Mouse (Mus musculus) cortical plate, adult 2 months (tissue): ENCODE measurements around the gene Npvf. TPM values are rescaled to one million over a fixed set of nuclear protein-coding genes. Genes with fewer than 3 reads are reported as not detected.
"Not testable (repeated sequence)": the region's sequence is repeated elsewhere in the genome, so short reads cannot be mapped to it uniquely, and the experiment has no call there.

Source experiments
- H3K27ac ChIP-seq: fragments of 200-500 bp; 2 replicates; pipeline ENCODE4 v1.5.1; 2012; ENCODE audit warnings: low read length, control low read depth, inconsistent platforms; ENCODE audit not compliant: insufficient read depth
- H3K4me1 ChIP-seq: fragments of 200-500 bp; 2 replicates; pipeline ENCODE4 v1.6.1; 2011; ENCODE audit warnings: low read length; ENCODE audit not compliant: control insufficient read depth, insufficient read depth
- H3K4me3 ChIP-seq: fragments of 200-500 bp; 2 replicates; pipeline ENCODE4 v1.5.1; 2011; ENCODE audit warnings: mild to moderate bottlenecking, low read length, control low read depth; ENCODE audit not compliant: insufficient read depth
- CTCF ChIP-seq: fragments of 200-500 bp; IDR thresholded peaks from 2 replicates; pipeline ENCODE4 v1.5.1; 2011; ENCODE audit warnings: mild to moderate bottlenecking, control low read depth, low read length; ENCODE audit not compliant: insufficient read depth; ENCODE audit errors: extremely low read depth
- POLR2A ChIP-seq: fragments of 200-500 bp; IDR thresholded peaks from 2 replicates; pipeline ENCODE4 v1.6.1; 2011; ENCODE audit warnings: mild to moderate bottlenecking, low read length, control low read depth; ENCODE audit not compliant: insufficient read depth; ENCODE audit errors: extremely low read depth
- polyA plus RNA-seq: library from polyadenylated mRNA; depleted of rRNA; stranded (reverse); fragments of >200 nt; gene quantifications from 2 replicates; pipeline ENCODE4 v1.2.3, GENCODE M21; 2012; rRNA removed

Gene Npvf
- polyA plus RNA-seq, 1 experiment: not detected

DNA sequence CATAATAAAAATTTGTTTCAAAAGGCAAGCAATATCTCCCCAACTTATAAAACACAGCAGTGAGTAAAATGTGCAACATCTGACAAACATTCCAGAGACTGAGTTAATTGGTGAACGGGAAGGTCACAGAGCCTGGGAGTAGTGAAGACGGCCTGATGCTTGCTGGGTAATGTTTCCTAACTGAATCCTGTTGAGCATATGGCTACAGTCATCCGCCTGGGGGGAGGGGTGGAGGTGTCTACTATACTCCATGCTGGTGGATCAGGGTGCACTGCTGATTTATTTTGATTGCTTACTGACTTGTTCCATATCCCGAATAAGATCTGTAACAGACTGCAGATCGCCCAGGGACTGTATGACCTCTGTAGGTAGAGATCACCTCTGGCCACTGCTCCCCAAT is 12.3 kb downstream of the Npvf start:
- TF ChIP-seq POLR2A (no peak), CTCF (no peak)
- Histone ChIP-seq H3K4me3 (no peak overlapping the region), H3K4me1 (no peaks in the 10 kb centered on the region)

DNA sequence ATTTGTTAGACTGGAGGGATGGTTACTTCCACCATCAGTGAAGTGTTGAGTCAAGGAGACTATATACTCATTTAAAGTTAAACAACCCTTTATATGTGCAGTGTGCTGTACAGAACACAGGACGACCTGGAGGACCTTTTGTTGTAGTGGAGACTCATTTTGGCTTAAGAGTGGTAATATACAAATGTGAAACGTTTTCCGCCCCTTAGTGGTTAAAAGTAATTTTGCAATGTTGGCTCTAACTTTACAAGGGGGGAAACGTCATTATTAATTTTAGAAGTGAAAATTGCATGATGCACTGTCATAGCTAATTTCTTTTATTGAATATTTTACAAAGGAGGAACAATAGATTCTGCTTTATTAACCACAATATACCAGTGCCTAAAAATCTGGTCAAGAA is 13.9 kb downstream of the Npvf start:
- no peaks in the 10 kb centered on the region for H3K4me1 ChIP-seq
- no peak overlapping the region for H3K4me3 ChIP-seq
- TF ChIP-seq POLR2A (no peak), CTCF (no peak)
- H3K27ac ChIP-seq: no peak overlapping the region

More for the DNA sequence above, 12.3 kb downstream of the Npvf start:
- no peak overlapping the region for H3K27ac ChIP-seq

DNA sequence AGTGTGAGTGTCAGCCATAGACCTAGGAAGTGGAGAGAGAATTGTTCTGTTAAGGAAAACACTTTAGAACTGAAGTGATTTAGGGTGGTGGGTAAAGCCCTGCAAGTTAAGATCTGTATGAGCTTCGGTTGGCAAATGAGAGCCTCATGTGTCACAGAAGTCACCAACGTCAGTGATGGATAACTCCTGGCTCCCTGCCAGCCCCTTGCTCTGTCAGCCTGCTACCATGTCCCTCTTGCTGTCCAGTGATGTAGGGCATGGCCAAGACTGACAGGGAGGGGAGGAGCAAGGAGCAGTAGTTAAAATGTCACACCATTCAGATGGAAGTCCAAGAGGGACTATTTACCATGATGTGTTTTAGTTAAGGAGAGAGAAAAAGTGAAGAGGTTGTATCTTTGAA is 14.6 kb downstream of the Npvf start:
- H3K4me1 ChIP-seq: no peaks in the 10 kb centered on the region
- no peak overlapping the region for H3K4me3 ChIP-seq
- no peak overlapping the region for H3K27ac ChIP-seq
- no peak for TF ChIP-seq CTCF
- no peak for TF ChIP-seq POLR2A

DNA sequence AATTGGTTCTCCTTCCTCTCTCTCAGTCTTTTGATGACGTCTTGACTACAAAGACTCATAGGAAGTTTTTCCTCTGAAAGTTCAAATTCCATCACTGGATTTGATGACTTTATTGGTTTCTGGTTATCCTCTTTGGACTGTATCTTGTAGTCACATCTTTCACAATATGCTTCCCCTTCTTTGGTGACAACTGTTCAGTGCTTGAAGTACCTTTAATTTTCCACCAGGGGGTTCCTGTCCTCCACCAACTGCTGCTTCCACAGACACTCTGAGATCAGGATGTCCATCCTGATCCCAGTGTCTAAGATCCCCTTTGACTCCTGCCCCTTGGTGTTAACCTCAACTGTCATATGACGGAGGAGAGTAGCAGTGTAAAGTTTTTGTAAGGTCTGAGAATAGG is 28.1 kb downstream of the Npvf start:
- not testable (repeated sequence) for H3K27ac ChIP-seq, H3K4me1 ChIP-seq, H3K4me3 ChIP-seq

DNA sequence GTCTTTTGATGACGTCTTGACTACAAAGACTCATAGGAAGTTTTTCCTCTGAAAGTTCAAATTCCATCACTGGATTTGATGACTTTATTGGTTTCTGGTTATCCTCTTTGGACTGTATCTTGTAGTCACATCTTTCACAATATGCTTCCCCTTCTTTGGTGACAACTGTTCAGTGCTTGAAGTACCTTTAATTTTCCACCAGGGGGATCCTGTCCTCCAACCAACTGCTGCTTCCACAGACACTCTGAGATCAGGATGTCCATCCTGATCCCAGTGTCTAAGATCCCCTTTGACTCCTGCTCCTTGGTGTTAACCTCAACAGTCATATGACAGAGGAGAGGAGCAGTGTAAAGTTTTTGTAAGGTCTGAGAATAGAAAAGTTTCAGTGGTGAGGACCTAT is 36.0 kb downstream of the Npvf start:
- not testable (repeated sequence) for H3K4me1 ChIP-seq, H3K4me3 ChIP-seq, H3K27ac ChIP-seq

DNA sequence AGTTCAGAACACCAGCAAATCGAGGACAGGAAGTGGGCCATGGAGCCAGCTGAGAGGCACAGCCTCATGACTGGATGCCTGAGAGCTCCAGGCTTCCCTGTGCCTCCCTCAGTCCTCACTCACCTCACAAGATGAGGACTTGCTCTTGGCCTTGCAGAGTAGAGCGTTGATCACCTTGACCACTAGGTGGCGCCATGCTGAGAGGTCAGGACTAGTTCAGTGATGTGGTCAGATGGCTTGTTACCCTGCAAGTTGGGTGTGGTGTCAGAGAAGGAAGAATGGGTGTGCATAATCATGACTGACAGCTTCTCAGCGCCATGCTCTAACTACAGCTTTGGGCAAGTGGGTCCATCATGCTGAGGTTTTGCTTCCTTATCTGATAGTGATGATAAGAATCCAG is 52.6 kb downstream of the Npvf start:
- Histone ChIP-seq H3K4me3 (no peak overlapping the region), H3K27ac (no peak overlapping the region), H3K4me1 (no peaks in the 10 kb centered on the region)
- no peak for TF ChIP-seq POLR2A
- peak; percentile 48 for TF ChIP-seq CTCF

Other genes with a start within 250 kb of the Npvf start
- gene Osbpl3, start 198.2 kb downstream of the Npvf start, polyA plus RNA-seq: 26.1 and 32.2 TPM in 2 replicates
- 61.1 and 63.8 TPM in 2 replicates for gene Cycs, start 87.9 kb downstream of the Npvf start, polyA plus RNA-seq
- 0.85 and 0.90 TPM in 2 replicates for gene 4921507P07Rik, start 57.8 kb downstream of the Npvf start, polyA plus RNA-seq